Mouse (Mus musculus): ENCODE results near the gene Nip7. TPM values are rescaled to one million over a fixed set of nuclear protein-coding genes. Genes with fewer than 3 reads are reported as not detected.
A peak's percentile ranks its signal among the peaks of the same experiment; 100 is the strongest.
"Not testable (repeated sequence)": the region's sequence is repeated elsewhere in the genome, so short reads cannot be mapped to it uniquely, and the experiment has no call there.

Nip7 gene
- 10 to 100 TPM; 67.9 to 87.2 TPM for polyA plus RNA-seq (2017; shearing (Covaris generic))

DNA sequence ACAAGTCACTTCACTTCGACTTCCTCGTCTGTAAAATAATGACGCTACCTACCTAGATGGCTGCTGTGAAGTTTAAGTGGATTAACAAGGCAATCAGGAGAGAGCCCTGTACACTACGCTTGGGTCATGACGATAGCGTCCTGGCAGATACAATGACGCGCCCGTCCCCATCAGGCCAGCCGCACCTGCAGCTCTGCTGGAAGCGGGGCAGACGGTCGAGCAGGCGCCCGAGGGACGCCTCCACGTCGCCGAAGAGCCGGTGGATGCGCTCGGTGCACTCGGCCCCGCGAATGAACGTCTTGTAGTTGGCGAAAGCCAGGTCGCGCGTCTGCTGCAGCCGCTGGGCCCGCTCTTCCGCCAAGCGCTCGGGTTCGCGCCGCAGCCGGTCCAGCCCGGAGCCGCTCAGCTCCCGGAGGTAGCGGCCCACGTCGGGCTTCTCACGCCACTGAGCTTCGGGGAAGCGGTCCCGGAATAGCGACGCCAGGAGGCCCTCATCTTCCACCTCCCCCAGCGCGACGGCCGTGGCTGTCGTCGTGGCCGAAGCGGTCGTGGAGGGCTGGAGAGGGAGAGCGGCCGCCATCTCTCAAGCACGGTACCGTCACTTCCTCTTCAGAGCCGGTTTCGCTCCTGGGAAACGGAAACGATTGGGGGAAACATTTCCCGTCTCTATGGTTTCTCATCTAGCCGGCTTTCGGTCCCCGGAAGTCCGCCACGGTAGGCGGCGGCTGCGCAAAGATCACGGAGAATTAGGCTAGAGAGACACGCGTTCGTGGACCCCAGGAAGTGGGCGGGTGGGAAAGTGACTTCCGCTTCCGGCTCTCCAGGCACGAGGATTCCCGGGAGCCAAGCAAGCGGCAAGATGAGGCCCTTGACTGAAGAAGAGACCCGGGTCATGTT lies at the start of gene Nip7, which contains the start of gene Cog8:
Gene Nip7, plus strand, starts transcription at position 802 of the 897 bp plus-strand sequence.
Gene Cog8, minus strand, starts transcription at position 614 of the 897 bp plus-strand sequence.
- peak; percentile 98 for ATAC-seq

- ATAC-seq: no peak
Observed at GRCm38 (mm10) chr8:107007795-107008194, 48.9 kb upstream of the Nip7 start.

DNA sequence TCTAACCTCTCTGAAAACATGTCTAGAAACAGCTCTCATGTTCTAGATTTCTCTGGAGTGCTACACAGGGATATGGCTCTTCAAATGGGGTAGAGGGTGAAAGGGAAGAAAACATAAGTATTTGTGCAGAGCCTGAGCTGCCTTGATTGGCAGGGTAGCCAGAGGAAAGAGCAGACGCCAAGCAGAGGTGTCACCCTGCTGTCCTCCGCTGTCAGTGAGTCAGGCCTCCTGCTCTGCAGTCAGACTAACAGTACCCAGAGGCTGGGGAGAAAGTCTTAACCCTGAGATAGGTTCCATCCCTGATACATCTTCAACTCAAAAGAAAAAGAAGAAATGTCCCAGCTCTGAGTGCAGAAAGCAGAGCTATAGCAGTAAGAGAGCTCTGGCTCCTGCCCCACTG lies 44.0 kb upstream of the Nip7 start:
- no peak for ATAC-seq

GRCm38 (mm10) chr8:107014915-107015314 lies 41.8 kb upstream of the Nip7 start:
- ATAC-seq: no peak

DNA sequence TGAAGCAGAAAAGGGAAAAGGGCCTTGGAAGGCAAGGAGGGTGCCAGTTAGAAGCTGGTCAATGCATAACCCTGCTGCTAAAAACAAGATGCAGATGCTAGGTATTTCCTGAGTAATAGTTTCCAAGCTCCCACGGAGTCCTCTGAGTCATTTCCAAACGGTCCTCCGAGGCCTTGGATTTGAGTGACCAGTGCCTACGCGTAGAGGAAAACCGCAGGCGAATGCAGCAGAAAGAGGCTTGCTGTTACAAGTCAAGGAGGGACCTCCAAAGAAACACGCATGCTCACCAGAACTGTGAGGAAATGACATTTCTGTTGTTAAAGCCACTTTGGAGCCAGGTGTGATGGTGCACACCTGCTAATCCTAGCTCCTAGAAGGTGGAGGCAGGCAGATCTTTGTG lies 33.2 kb upstream of the Nip7 start:
- no peak for ATAC-seq

- ATAC-seq: no peak
Observed at GRCm38 (mm10) chr8:107029310-107029709, 27.4 kb upstream of the Nip7 start.

GRCm38 (mm10) chr8:107030058-107030457 lies 26.6 kb upstream of the Nip7 start:
- no peak for ATAC-seq

DNA sequence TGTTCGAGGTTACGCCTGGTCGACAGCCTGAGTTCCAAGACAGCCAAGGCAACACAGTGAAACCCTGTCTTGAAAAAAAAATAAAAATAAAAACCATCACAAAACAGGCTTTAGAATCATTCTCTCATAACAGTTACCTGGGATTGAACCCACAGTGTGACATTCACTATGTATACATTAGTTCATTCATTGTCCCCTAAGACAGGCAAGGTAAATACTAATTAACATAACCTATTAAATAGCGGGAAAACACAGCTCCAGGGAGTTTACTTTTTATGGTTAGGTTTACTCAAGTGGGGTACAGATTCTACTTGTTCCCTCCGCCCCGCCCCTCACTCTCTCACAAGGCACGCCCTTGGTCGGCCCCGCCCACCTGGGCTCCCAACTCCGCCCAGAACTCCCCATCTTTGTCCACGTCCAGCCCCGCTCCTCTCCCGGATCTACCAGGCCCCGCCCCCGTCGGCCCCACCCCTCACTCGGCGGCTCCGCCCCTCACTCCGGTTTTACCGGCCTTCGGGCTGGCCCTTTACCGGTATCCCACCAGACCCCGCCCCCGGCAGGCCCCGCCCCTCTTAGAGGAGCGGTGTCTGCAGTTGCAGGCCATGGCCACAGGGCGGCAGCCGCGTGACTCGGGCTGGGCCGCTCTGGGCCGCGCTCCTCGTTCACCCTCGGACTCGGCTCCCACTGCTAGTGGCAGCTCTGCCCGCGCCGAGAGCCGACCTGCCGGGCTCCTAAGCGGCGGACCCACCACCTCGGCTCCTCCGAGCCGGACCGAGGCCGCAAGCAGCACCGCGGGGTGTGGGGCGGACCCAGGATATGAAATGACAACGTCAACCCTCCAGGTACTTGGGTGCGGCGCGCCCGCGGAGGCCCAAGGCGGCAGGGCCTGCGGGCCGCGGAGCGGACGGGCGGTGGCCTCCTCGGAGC lies 25.8 kb upstream of the Nip7 start, which contains the start of gene Vps4a:
Gene Vps4a, plus strand, starts transcription at position 573 of the 927 bp plus-strand sequence.
- peak; percentile 82 for ATAC-seq

GRCm38 (mm10) chr8:107031577-107032090 lies 25.0 kb upstream of the Nip7 start:
- ATAC-seq: peak; percentile 20

DNA sequence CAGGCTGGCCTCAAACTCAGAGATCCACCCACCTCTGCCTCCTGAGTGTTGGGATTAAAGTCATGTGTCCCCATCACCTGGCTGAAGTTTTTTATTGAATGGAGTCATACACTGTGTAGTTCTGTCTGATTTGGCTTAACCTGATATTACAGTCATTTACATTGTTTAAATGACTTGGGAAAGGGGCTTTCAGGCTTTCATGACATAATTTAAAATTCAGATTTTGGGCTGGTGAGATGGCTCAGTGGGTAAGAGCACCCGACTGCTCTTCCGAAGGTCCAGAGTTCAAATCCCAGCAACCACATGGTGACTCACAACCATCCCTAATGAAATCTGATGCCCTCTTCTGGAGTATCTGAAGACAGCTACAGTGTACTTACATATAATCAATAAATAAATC lies 23.1 kb upstream of the Nip7 start:
- ATAC-seq: not testable (repeated sequence)

- no peak for ATAC-seq
Observed at GRCm38 (mm10) chr8:107035641-107036040, 21.0 kb upstream of the Nip7 start.

DNA sequence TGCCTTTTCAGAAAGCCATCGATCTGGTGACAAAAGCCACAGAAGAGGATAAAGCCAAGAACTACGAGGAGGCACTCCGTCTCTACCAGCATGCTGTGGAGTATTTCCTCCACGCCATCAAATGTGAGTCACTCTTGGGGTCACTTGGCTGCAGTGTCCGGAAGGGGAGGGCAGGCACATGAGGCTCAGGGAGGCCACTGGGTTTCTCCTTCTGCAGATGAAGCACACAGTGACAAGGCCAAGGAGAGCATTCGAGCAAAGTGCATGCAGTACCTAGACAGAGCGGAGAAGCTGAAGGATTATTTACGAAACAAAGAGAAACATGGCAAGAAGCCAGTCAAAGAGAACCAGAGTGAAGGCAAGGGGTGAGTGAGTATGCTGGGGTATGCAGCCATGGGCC lies 20.1 kb upstream of the Nip7 start:
- ATAC-seq: no peak

DNA sequence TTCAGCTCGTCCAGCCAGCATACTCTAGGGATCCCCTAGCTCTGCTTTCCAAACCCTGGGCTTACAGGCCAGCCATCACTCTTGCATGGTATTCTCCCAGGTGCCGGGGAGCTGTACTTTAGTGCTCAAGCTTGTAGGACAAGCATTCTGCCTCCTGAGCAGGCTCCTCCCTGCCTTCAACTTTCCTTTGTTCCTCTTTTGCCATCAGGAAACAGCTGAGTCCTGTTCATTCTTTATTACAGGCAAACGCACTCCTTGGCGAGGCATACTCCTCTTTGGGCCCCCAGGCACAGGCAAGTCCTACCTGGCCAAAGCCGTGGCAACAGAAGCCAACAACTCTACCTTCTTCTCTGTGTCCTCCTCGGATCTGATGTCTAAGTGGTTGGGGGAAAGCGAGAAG lies 16.0 kb upstream of the Nip7 start:
- no peak for ATAC-seq

DNA sequence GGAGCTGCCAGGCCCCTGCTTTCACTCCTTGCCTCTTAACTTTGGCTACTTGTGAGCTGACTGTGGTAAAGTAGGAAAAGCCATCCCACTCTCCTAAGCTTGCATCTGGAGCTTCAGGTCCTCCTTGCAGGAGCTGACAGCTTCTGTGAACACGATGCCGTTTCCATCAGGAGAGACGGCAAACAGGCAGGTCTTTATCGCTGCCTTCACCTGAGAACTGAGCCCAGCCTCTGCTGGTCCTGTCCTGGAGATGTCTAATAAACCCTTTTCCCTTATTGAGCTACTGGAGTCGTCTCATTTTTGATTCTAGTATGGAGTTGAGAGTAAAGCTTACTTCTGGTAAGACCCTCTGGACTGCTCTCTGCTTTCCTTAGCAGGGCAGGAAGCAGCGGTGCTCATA lies 11.2 kb upstream of the Nip7 start:
- no peak for ATAC-seq

GRCm38 (mm10) chr8:107046976-107047375 lies 9.7 kb upstream of the Nip7 start:
- no peak for ATAC-seq

DNA sequence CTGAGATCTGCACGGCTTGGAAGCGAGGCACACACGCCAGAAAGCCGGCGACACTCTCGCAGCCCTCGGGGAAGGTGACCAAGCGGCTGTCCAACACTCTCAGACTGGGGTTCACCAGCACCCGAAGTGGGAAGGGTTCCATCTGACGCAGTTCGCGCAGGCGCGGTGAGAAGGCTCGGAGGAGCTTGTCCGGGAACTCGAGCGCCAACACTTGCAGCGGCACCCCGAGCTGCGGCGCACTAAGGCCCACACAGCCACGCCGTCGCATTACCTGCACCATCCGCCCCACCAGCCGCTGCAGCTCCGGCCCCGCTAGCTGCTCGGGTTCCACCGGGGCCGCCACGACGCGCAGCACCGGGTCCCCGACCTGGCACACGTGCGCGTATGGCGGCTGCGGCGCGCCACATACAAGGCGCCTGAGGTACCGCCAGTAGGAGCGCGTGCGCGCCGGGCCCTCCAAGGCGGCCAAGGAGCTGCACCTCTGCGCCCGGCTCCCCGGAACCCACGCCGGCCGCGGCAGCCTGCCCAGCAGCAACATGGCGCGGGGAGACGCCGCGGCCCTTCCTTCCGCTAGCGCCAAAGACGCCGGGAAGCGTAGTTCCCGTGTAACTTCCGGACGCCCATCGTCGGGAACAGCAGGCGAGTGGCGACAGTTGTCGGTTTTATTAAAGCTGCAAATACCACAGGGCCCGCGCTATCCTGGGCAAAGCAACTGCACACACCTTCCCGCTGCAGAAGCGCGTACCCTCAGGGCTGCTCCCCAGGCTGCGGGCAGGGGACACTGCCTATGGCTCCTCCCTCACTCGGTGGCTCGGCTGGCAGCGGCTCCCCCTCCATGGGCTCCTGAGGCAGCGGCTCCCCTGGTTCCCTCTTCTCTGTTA lies 8.4 kb upstream of the Nip7 start, which contains the start of gene Pdf:
Gene Pdf, minus strand, starts transcription at position 554 of the 881 bp plus-strand sequence.
- peak; percentile 70 for ATAC-seq

DNA sequence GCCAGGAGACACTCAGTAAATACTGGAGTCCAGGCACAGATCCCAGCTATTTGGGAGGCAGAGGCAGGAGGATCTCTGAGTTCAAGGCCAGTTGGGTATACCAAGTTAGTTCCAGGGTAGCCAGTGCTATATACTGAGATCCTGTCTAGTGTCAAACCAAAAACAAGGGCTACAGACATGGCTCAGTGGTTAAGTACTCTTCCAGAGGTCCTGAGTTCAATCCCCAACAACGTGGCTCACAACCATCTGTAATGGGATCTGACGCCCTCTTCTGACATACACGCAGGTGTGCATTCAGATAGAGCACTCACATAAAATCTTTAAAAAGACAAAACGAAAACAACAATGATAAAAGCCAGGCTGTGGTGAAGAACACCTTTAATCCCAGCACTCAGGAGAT lies 7.2 kb upstream of the Nip7 start:
- ATAC-seq: no peak

GRCm38 (mm10) chr8:107052046-107052445 lies 4.6 kb upstream of the Nip7 start:
- no peak for ATAC-seq

- ATAC-seq: no peak
Observed at GRCm38 (mm10) chr8:107056973-107057369, 294 bp downstream of the Nip7 start.

- no peak for ATAC-seq
Observed at GRCm38 (mm10) chr8:107062613-107063012, 5.9 kb downstream of the Nip7 start.
